Mouse (Mus musculus) layer of hippocampus, postnatal 36 days (tissue): ENCODE measurements around the gene Guk1. TPM values are rescaled to one million over a fixed set of nuclear protein-coding genes. Genes with fewer than 3 reads are reported as not detected.
A peak's percentile ranks its signal among the peaks of the same experiment; 100 is the strongest.
"Not testable (repeated sequence)": the region's sequence is repeated elsewhere in the genome, so short reads cannot be mapped to it uniquely, and the experiment has no call there.

Experiments used
- DNase-seq, 2 experiments: peaks; one replicate each; pipeline ENCODE4 v3.0.0; 2022
- total RNA-seq, 2 experiments: library from RNA; stranded (reverse); gene quantifications; 2 replicates each; pipeline ENCODE4 v1.2.3; 2021

Gene Guk1
- 100 to 1,000 TPM; 127 to 155 TPM for total RNA-seq

DNA sequence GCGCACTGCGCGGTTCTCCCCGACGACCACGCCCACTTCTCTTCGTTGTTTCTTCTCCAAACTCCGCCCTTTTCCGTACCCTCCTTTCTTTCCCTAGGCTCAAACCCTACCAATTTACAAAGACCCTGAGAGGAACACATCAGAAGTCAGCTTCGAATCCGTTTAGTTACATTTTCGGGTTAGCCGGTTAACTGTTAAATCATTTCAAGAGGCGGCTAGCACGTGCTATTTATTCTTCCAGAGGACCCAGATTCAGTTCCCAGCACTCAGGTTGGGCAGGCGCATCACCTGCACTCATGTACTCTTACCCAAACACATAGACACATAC, at the start of gene Guk1:
Gene Guk1 (minus strand): TSS at position 154 of the 328 bp plus-strand sequence.
- no peak for DNase-seq

DNA sequence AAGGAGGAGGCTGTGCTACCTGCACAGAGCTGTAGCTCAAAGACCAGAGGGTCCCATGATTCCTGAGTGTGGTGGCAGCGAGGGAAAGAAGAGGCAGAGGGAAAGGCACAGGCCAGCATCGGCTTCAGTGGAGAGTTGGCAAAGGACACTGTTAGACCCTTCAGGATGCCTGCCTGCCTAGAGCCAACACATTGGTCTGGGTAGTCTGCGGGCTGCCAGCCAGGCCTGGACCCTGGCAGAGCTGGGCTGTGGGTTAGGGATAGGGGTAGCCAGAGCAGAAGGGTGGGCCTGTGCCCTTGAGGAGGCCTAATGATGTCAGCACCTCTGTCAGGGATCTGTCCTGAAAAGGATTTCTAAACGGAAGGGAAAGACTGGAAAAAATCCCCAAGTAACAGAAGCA, 47.8 kb upstream of the Guk1 start:
- no peak for DNase-seq

DNA sequence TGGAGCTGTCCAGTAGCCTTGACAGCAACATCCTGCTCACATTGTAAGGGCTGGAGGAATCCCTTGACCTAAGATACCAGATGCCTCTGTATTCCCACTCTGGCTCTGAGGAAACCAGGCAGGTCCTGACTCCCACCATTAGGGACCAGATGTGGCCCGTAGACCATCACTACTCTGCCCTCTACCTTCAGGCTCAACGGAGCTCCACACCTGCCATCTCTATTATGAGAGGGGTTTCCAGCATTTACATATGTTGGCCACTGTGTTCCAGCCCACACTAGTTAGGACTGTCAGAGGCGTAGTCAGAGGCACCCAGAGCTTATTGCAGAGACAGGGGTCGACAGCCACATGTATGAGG, 47.4 kb upstream of the Guk1 start:
- DNase-seq = no peak

DNA sequence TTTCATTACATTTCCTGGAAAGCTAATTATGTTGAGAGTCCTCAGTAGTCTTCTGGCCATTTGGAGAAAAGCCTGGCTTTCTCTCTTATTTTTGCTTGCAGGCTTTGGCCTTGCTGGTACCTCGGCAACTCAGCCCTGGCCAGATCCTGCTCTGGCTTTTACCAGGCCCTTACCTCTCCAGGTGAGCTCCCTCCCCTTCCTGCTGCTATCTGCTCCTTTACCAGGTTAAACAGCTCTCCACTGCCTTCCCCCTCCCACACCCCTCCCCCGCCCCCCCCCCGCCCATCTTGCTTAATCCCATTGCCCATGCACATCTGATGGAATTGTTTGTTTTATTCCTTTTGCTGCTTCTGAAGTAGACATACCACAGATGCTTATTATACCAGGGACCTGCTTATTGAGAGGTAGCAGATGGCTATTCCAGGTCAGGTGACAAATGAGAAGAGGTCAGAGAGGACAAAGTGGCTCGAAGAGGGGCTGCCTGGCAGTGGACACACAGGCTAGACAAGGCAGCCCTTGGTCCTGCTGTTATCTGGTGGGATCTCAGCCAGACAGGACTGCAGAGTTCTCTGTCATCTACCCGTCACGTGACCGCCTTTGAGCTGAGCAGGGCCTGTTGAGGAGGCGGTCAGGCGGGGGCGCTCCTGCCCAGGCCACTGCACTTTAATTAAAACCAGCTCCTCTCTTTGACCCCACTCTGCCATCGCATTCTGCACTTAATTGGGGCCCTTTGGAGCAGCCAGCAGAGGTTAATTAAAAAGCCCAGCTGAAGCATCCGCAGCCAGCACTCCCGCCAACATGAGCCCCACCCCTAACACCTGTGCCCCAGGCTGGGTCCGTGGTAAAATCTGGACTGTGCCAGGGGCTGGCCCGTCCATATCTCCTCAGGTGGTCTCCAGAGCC, 46.8 kb upstream of the Guk1 start:
- DNase-seq = peak; percentile 56 to 60

DNA sequence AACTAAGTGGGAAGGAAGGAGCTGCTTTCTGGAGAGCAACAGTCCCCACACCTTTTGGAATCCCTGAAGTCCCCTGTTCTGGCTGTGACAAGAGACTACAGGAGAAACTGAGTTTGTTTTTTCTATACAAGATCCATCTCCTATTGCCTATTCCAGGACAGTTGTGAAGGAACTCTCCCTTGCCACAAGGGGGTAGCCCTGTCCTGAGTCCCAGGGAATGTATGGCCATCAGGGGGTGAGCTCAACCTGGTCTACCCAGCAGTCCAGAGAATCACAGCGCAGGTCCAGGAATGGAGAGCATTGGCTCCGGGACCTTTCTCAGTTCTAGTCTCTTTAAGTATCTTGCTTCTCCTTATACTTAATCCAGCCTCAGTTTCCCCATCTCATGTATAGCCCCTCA, 40.8 kb upstream of the Guk1 start:
- DNase-seq = no peak

DNA sequence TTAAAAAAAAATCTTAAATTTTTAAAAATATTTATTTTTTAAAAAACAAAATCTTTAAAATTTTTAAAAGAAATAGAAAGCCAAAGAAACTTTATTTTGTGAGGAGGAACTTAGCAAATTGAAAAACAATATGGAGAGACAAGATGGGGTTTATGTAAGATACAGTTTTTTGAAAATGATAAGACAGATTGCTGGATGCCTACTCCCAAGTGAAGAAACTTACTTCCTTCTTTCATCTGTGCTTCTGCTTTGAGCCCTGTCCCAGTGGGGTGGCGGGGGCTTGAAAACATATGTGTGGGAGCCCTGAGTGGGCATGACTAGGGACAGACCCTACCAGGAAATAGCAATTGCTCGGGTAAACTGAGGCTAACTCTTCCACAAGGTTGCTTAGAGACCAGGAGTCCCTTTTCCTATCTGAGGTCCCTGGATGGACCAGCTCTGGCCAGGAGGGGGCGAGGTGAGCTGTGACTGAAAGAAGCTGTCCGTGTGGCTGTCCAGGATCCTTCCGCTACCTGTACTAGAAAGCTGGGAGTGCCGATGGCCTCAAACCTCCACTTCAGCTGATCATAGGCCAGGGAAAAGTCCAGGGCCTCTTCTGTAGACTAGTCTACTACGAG, 38.2 kb upstream of the Guk1 start:
- DNase-seq = peak in 1 of 2 experiments; percentile 48

DNA sequence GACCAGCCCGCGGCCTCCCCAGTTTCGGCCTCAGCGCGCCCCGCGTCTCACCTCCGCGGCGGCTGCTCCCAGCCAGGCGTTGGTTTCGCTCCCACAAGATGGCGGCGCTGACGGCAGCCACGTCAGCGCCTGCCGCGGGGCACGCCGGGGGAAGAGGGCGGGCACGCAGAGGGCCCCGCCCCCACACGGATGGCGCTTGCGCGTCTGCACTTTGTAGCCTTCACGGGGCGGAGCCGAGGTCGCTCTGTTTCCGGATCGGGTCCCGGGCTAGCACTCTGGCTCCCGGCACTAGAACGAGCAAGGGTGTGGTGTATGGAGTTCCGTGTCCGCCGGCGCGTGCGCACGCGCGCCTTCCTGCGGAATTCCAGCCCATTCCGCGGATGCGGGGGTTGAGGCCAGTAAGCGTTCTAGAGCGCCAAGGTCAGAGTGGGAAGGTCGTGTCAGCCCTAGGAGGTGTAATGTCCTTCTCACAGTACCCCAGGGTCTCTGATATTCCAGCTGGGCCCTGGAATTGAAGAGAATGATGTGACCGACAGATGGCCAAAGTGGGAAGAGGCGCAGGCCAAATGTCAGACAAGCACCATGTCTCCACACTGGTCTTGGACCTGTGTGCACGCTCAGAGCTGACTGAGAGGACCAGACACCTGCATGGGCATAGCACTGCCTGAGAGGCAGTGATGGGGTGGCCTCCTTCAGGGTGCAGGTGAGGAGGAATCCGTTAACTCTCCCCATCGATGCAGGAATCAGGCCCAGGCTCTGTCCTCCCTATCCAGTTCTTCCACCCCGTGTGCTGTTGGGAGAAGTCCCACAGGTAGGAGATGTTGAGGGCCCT, 36.3 kb upstream of the Guk1 start, which contains the start of gene Arf1:
Gene Arf1 (minus strand): TSS at position 149 of the 832 bp plus-strand sequence.
- DNase-seq = peak; percentile 95 to 96

DNA sequence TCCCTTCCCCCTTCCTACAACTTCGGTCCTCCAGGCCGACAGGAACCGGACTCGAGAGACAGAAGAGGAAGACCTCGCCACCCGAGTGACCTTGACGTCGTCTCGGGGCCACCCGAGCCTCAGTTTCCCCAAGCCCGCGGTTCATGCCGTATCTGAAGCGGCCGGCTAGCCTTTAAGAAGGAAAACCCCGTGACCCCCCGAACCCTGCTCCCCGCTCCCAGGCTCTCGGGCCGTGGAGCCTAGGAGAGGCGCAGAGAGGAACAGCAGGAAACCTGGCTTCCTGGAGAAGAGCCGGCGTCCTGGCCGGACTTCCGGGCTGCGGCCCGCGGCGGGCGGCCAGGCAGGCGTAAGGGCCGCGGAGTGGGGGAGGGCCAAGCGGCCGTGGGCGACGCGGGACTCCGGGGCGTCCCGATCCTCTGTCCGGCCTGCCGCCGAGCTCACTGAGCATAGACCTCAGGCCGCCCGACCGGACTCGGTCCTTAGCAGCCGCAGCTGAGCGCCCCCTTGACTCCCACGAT, 35.7 kb upstream of the Guk1 start:
- DNase-seq = no peak

DNA sequence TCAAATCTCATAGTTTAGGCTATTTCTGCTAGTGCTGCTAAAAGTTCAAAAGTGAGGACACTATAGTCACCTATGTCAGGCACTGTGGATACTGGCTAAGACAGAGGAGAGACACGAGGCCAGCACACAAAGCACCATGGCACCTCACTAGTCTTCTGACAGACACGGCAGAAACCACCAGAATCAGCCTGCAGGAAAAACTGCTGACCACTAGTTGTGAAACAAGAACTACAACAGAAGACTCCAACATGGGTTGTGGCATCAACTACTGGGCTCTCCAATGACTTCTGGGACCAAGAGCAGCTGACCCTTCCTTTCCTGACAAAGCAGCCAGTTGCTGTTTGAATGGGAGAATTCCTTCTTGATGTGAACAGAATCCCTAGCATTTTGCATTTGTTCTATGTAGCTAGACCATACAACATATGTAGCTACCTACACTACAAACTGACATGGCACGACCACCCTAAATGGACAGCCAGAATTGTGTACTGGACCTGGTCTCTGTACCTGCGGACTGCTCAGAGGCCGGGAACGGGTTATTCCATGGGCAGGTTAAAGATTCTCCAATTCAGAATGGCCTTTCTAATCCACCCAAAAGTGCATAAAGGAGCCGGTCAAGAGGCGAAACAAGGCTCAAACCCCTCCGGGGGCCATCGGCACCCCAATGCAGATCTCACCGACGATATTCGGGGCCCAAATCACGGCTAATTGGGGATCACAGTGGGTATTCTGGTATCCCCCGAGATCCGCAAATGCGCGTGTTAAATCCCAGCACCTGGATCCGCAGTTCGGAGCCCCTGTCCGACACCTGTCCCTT, 35.0 kb upstream of the Guk1 start:
- DNase-seq = no peak

DNA sequence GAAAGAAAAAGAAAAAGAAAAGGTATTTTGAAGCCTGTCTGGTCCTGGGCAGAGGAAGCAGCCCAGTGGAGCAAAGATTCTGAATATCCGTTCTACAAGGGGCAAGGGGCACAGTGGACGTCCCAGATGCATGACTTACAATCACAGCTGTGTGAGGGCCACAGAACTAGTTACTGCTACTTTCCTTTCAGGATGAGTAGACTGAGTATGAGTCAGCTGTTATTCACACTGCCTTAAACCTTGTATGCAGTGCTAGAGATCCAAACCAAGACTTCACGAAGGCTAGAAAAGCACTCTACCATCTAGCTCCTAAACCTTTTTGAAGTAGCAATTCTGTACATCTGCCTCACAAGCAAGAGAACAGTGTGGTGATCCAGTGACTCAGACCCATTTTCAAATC, 34.2 kb upstream of the Guk1 start:
- no peak for DNase-seq

DNA sequence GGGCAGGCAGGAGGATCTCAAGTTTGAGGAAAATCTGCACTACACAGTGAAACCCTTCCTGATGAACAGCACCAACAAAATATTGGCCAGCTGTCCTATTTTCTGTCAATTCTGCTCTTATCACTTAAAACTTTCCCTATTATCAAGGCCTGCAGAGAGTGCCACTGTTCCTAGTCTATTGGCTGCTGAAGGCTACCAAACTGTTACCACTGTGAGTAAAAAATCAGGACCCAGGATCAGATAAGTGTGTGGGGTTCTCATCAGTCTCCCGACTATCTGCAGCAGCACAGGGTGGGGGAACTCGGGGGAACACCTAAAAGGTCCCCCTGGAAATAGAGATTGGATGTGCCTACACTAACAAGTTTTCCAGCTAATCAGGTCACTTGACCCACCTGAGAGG, 33.2 kb upstream of the Guk1 start:
- no peak for DNase-seq

DNA sequence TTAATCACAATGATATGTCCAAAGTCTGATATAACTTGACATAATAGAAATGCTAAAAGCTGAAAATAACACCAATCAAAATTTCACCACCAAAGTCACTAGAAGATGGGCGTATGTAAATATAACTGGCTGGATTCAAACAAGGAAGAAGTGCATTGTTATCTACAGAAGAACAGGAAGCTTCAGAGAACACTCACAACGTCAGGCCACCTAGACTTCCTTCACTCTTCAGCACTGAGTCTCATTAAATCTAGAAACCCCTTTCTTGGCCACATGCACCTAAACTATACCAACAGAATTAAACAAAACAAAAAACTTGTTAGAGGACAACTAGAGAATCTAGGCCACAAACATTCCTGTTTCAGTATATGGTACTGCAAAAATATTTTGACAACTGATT, 32.5 kb upstream of the Guk1 start:
- DNase-seq = no peak

DNA sequence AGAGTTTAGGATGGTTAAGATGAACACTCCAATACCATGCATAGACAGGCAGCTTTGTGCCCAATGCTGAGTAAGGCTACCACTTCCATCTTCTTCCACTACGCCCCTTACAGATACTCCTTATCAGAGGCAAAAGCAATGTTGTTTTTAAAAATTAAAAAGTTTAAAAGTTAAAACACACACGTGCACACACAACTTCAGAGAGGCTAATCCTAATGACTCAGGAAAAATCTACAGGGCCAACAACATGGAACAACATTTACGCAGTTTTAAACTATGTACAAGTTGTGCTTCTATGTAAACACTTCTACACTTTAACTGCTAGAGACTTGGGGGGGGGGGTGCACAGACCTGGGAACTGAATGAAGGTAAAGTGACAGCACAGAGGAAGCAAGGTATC, 32.0 kb upstream of the Guk1 start:
- no peak for DNase-seq

DNA sequence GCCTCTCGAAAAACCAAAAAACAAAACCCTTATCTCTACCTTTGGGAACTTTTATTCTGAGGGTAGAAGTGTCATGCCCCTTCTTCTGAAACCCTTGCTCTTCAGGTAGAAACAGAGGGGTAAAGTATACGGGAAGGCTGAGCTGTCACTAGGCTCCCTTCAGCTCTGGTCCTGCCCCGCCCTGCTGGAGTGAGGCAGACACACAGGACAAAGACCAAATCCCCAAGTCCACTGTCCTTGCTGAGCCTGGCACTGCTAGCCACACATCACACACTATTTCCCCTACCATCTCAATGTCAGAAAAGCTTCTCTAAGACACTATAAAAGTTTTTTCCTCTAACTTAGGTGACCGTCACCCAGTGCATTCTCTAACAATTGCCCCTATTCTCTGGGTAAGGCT, 30.3 kb upstream of the Guk1 start:
- DNase-seq = no peak

DNA sequence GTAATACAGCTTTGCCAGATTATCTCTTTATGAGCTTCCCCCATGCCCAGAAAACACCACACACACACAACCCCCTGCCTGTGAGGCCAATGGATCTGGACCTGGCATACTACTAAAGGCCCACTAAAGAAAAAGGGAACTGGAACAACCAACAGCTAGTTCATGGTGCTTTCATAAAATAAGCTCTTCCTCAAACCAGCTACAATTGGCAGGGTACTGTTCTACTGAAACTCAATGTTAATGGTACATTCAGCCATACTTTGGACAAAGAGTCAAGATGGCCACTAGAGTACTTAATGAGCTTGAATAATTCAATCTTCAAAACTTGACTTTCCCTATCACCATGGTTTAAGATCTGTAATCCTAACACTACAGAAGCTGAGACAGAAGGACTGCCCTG, 29.6 kb upstream of the Guk1 start:
- DNase-seq = no peak

DNA sequence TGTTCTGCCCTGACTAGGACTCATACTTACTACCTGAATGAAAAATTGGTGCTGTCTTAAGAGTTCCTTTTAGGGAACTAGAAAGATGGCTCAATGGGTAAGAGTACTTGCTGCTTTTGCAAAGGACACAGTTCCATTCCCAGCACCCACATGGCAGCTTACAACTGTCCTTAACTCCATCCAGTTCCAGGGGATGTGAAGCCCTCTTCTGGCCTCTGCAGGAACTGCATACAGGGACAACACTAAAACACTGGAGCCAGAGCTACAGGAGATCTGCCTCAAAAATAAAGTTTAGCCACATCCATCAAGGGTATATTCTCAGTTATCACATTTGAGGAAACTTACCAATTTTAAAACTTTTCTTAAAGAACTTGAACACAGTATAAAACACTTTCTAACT, 27.1 kb upstream of the Guk1 start:
- no peak for DNase-seq

DNA sequence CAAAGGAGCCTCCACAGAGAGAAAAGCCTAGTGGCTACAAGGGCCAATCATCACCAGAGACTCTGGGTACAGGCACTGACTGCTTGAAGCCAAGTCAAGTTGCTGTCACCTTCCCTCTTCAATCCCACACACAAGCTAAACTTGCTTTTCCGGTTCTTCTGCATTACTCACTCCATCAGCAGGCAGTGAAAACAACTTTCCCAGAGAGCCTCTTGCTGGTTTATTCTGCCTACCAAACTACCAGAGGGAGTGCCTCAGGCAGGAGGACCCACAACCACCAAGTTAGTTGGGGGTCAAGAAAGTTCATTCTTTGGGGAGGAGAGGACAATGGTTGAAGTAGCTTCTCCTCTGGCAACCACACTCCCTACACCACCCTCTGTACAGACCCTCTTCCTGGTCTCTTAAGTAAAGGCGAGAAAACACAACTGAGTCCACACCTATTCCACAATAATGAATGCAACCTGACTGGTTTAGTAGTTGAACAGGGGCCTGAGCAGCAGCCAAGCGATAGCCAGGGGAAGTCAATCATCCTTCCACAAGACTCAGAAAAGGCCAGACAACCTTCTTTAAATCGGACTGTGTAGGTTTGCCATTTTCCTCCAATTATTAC, 26.5 kb upstream of the Guk1 start:
- no peak for DNase-seq

DNA sequence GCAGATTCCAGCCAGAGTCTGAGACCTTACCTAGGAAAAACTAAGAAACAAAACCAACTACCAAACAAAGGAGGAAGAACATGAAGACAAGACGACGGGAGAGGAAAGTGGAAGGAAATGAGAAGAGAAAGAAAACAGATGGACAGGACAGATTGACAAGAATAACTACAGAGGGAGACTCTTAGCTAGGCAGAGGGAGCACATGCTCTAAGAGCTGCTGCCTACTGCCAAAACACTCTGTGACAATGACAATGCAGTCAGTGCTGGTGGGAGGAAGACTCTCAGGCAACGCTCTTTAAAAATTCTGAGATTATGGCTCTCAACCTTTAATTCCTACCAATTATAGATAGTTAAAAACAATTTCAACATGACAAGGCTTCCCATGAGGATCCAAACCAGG, 24.9 kb upstream of the Guk1 start:
- peak; percentile 44 to 46 for DNase-seq

DNA sequence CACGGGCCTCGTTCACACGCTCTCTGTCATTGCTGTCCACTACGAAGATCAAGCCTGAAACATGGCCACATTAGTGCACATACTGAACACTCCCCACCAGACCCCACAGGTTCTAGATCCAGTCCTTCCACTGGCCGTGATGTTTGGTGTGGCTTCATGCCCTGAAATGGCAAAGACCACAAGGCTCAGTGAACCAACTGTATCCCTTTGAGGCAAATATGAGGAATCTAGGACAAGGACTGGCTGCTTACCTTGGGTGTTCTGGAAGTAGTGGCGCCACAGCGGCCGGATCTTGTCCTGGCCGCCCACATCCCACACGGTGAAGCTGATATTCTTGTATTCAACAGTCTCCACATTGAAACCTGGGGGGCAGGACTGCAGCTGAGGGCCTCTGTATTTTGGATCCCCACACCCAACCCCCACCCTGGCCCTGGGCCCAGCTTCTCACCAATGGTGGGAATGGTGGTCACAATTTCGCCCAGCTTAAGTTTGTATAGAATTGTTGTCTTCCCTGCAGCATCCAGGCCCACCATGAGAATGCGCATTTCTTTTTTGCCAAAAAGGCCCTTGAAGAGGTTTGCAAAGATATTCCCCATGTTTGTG, 21.0 kb upstream of the Guk1 start:
- DNase-seq = no peak

DNA sequence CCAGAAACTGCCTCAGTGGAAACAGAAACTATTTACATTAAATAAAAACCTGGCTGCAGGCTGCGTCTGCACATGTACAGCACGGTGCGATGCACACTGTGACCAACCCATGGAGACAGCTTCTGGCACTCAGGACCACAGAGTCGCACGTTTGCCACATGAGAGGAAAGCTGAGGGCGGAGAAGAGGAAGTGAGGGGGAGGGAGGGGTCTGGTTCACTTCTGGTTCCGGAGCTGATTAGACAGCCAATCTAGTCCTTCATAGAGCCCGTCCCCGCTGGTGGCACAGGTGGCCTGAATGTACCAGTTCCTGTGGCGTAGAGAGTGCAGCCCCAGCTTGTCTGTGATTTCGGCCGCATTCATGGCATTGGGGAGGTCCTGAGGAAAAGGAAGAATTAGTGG, 20.3 kb upstream of the Guk1 start:
- DNase-seq = not testable (repeated sequence)

DNA sequence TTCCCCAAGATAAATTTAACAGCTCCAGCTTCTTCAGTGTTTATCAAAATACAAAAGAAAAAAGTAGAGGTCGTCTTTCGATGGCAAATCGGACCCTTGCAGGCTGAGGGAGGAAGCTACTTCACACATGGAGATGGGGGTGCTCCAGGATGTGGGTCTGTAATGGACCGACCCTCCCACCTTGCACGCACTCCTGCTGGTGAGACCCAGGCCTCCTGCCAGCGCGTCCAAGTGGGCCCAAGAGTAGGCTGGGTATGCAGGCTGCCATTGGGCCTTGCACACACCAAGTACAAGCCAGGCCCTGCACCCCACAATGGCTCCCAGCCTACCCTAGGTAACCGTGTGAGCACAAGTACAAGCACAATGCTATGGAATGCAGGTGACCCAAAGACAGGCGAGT, 19.5 kb upstream of the Guk1 start:
- not testable (repeated sequence) for DNase-seq
